Mouse (Mus musculus): Measurements from ENCODE around the gene Nrp2. TPM values are rescaled to one million over a fixed set of nuclear protein-coding genes. Genes with fewer than 3 reads are reported as not detected.

Nrp2 gene
- polyA plus RNA-seq, 1 experiment from 2014 or later: 10.5 TPM

DNA sequence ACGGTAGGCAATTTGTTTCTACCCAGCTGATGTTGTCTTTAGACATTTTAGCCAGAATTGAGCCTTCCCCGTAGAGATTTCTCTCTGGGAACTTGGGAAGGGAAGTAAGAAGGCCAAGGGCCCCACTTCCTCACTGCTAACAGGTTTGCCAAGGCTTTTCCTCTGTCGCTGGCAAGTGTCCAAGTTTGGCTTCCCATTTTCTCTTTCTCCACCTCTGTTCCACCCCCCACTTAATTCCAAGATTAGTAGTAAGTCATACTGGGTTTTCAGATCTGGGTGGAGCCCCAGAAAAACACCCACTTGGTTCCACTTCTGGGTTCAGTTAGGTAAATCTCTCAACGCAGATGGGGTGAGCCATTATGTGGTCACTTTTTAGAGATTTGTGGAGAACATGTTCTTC is 67.5 kb downstream of the Nrp2 start:
- WGBS: 88% methylated on average over 4 of the region's 4 CpGs
- H3K27ac ChIP-seq: no peak overlapping the region
- peaks cover 48% of the 10 kb centered on the region for H3K4me1 ChIP-seq
- no peaks in the 10 kb centered on the region for H3K36me3 ChIP-seq (replicated peaks)
- no peaks in the 10 kb centered on the region for H3K9me3 ChIP-seq
- no peak for DNase-seq (ENCODE audit: extremely low spot score, low spot score)
- no peak overlapping the region for H3K4me3 ChIP-seq
- H3K27me3 ChIP-seq (ENCODE audit: poor library complexity, severe bottlenecking): no peaks in the 10 kb centered on the region; the same call in 1 of the 2 replicates

DNA sequence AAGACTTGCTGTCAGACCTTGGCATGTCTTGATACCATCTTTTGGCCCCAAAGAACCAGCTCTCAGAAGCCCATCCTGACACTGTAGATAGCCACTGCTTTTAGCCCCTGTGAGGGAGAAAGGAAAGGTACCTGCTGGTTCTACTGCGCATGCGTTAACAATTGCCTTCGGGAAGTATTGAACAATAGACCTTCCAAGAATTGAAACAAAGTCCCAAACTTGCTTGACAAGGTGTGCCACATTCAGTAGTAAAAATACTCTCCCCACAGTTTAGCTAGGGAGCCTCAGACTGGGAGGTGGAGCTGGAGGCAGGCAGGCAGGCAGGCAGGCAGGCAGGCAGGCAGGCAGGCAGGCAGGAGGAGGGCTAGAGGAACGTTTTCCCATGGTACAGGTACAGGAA is 69.3 kb downstream of the Nrp2 start:
- Histone ChIP-seq H3K9me3 (no peaks in the 10 kb centered on the region), H3K27me3 (ENCODE audit: poor library complexity, severe bottlenecking) (no peaks in the 10 kb centered on the region), H3K4me3 (no peak overlapping the region), H3K4me1 (peaks cover 46% of the 10 kb centered on the region), H3K27ac (no peak overlapping the region), H3K36me3 (replicated peaks) (no peaks in the 10 kb centered on the region)
- no peak for DNase-seq (ENCODE audit: extremely low spot score, low spot score)
- WGBS: 90% methylated on average over 4 of the region's 4 CpGs

DNA sequence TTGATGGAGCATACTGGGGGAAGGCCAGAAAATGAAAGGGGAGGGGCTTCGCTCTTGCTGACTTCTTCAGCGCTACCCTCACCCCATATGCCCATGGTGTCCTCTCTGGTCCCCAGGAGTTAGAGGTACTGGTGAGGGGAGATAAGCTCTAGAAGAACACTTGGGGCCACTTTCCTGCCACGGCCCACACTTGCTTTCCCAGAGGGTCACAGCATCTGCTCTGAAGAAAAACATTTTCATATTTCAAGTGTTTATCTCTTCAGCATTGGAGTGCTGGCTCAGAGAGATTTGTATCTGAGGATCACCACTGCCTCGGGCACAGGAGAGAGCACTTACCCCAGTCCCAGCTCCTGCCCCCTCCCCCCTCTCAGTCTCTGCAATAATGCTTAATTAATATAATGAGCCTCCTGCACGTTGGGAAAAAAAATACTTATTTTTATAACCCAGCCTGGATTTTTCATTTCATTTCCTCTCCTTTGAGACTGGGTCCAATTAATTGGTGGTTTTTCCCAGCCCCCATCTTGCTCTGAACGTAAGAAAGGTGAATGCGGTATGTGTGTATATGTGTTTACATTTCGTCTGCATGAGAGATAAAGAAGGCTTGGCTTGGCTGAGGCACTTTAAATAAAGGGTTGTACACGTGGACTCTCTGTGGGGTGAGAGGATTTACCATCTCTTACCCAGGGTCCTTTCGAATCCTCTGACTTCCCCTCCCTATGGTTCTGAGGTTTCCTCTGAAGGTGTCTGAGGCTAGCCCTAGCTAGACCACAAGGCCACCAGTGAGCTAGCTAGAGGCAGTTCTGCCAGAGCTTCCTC is 70.2 kb downstream of the Nrp2 start:
- Histone ChIP-seq H3K4me1 (peaks cover 49% of the 10 kb centered on the region), H3K27me3 (ENCODE audit: poor library complexity, severe bottlenecking) (no peaks in the 10 kb centered on the region), H3K4me3 (no peak overlapping the region), H3K27ac (no peak overlapping the region), H3K36me3 (replicated peaks) (no peaks in the 10 kb centered on the region), H3K9me3 (no peaks in the 10 kb centered on the region)
- 82% methylated on average over 10 of the region's 10 CpGs for WGBS
- DNase-seq (ENCODE audit: extremely low spot score, low spot score): no peak

DNA sequence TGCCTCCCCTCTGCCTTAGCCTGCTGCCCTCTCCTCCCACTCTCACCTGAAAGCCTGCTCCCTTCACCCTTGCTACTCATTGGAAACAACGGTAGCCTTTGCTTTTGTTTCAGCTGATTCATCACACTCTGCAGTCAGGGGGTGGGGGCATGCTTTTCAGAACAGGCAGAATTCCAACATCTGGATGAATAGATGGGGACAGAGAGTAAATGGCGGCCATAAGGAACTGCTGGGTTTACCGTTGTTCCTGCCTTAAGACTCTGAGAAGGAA is 70.8 kb downstream of the Nrp2 start:
- Histone ChIP-seq H3K4me3 (no peak overlapping the region), H3K4me1 (peaks cover 49% of the 10 kb centered on the region), H3K9me3 (no peaks in the 10 kb centered on the region), H3K27me3 (ENCODE audit: poor library complexity, severe bottlenecking) (no peaks in the 10 kb centered on the region), H3K27ac (no peak overlapping the region), H3K36me3 (replicated peaks) (no peaks in the 10 kb centered on the region)
- DNase-seq (ENCODE audit: extremely low spot score, low spot score): no peak
- WGBS: 76% methylated on average over 3 of the region's 3 CpGs

DNA sequence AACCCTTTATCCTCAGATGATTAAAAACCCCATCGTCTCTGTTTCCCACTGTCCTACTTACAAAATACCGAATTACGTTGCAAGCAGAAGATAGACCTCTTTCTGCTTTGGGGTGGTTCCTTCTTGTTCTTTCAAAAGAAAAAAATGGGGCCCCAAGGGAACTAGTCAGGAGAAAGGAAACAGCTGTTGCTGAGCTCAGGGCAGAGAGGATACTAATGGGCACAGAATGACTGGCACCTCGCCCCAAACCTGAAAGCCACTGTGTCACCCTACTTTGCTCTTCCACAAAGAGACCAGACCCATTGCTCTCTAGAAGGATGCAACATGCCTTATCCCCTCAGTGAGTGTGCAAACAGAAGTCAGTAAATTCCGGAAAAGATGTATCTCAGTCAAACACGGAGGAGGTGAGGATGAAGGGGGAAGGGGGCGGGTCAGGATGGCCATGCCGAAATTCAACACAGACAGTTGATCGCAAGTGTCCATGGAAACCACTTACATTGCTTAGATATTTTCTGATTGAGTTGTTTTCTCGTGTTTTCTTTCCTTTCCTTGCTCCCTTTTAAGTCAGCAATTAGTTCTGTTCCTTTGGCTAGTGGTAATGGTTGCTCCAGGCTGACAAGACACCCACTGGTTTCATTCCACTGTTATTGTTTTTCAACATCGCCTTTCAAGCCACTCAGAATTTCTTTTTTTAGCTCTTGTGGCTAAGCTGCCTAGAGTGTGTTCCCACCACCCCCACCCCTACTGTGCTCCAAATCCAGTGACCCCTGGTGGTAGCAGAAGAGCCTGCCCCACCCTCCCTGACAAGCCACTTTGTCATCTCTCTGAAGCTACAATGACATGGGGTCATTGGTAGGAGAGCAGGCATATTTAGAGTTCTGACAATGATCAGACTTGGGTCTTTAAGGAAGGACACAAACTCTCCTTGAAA is 71.5 kb downstream of the Nrp2 start:
- H3K27me3 ChIP-seq (ENCODE audit: poor library complexity, severe bottlenecking): 0 out of 2 replicates have a peak, but pooled peaks cover 7% of the 10 kb centered on the region
- DNase-seq (ENCODE audit: extremely low spot score, low spot score): no peak
- peaks cover 49% of the 10 kb centered on the region for H3K4me1 ChIP-seq
- 78% methylated on average over 11 of the region's 11 CpGs for WGBS
- H3K9me3 ChIP-seq: no peaks in the 10 kb centered on the region
- H3K36me3 ChIP-seq (replicated peaks): 0 out of 2 replicates have a peak, but pooled peaks cover 3% of the 10 kb centered on the region
- H3K27ac ChIP-seq: no peak overlapping the region
- no peak overlapping the region for H3K4me3 ChIP-seq

DNA sequence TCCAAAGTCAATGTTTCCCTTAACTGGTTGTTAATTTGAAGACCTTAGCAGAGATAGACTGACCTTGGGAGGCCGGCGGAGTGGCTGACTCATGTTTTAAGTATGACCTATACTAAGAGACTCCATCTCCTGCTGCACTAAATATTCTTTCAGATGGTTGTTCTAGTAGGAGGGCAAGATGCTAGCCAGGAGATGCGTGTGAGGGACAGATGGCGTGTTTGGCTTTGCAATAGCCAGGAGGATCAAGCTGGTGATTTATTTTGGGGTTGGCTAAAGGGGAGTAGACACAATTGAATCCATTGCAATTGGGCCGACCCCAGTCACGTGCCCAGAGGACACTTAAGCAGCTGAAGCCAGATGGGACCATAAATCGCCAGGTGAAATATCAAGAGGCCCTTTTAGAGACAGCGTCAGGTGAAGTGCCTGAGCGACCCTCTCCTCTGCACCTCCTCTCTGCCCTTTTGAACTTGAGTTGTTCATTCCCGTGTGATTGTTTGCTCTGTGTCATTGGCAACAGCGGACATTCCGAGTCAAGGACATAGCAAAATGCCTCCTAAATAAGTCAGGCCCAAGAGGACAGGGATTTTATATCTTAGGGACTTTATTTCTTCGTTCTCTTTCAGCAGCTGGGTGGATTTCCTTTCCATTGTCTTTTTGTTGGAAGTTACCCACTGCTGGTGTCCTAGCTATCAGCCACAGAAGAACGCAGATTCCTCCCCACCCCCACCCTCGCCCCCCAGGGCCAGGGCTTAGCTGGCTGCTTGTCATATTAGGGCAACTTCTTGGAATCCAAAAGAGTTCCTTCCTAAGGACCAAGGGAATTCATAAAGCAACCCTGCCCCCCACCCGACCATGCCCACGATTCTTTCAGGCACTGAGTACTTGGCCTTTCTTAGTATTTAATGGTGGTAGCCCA is 74.5 kb downstream of the Nrp2 start:
- DNase-seq (ENCODE audit: extremely low spot score, low spot score): no peak
- Histone ChIP-seq H3K27ac (no peak overlapping the region), H3K27me3 (ENCODE audit: poor library complexity, severe bottlenecking) (peaks cover 18% of the 10 kb centered on the region), H3K4me3 (no peak overlapping the region), H3K36me3 (replicated peaks) (0 out of 2 replicates have a peak, but pooled peaks cover 3% of the 10 kb centered on the region), H3K9me3 (no peaks in the 10 kb centered on the region), H3K4me1 (peaks cover 51% of the 10 kb centered on the region)
- WGBS: 81% methylated on average over 17 of the region's 17 CpGs

DNA sequence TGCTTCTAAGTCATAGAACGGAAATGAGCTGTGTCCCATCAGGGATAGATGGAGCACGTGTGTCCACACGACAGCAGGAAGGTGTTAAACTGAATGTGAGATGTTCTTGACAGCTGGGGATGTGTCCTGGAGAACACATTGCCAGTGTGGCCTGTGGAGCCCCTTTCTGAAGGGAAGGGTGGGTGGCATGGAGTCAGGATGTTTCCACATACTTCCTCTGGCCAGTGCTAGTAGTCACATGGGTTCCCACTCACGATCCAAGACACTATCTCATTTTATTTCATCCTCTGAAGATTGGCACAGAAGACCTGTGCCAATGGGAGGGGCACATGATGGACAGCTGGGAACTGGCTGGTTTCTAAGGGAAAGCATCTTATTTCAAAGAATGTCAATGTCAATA is 75.8 kb downstream of the Nrp2 start:
- Histone ChIP-seq H3K9me3 (peaks cover 3% of the 10 kb centered on the region; the same call in 1 of the 2 replicates), H3K36me3 (replicated peaks) (0 out of 2 replicates have a peak, but pooled peaks cover 10% of the 10 kb centered on the region), H3K27me3 (ENCODE audit: poor library complexity, severe bottlenecking) (peaks cover 18% of the 10 kb centered on the region), H3K4me3 (no peak overlapping the region), H3K27ac (no peak overlapping the region), H3K4me1 (peaks cover 50% of the 10 kb centered on the region)
- WGBS: 92% methylated on average over 4 of the region's 4 CpGs
- DNase-seq (ENCODE audit: extremely low spot score, low spot score): no peak

DNA sequence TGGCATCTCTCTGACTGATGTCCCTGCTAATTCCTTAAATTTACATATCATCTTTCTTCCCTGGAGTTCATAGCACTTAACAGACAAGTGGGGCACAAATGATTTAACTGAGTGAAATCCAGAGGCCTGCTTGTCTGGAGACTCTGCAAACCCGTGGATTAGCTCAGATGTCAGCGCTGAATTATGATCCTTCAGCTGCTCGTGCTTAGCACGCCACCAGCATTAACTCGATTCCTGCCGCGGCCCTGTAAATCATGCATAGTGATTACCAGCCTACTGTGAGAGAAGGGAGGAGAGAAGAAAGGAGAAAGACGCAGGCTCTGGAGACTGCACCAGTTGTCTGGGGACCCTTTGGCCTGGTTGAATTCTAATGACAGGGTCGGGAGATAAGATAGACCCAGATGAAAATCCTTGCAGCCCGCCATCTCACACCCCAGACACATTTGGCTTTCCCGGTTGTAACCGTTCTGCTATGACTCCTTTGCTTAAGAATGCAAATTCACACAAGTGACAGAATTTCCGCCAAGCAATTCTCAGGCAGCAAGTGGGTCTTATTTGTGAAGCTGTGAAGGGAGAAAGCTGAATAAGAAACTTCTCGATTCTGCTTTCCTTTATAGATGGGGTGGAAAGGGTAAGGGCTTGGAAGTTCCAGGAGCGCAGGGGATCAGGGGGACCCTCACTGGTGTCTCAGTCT is 77.1 kb downstream of the Nrp2 start:
- no peak for DNase-seq (ENCODE audit: extremely low spot score, low spot score)
- H3K4me3 ChIP-seq: no peak overlapping the region
- H3K4me1 ChIP-seq: peaks cover 41% of the 10 kb centered on the region
- 0 out of 2 replicates have a peak, but pooled peaks cover 13% of the 10 kb centered on the region for H3K36me3 ChIP-seq (replicated peaks)
- peaks cover 3% of the 10 kb centered on the region; the same call in 1 of the 2 replicates for H3K9me3 ChIP-seq
- no peak overlapping the region for H3K27ac ChIP-seq
- WGBS: 64% methylated on average over 15 of the region's 15 CpGs
- peaks cover 18% of the 10 kb centered on the region for H3K27me3 ChIP-seq (ENCODE audit: poor library complexity, severe bottlenecking)

DNA sequence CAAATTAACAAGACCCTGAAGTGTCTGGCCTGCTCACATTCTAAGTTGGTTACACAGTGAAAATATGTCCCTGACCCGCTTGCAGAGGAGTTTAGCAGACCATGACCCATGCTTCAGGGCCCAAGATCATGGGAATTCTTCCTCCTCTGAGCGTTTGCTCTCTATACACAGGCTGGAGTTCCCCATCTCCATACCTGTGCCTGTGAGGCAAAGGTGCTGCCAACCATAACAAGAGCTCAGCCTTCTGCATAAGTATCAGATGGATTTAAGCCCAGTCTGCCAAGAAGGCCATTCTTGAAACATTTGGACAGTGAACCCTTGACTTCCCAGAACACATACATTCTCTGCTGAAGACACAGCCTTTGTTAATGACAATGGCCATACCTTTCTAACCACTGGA is 79.1 kb downstream of the Nrp2 start:
- no peak overlapping the region for H3K4me3 ChIP-seq
- peaks cover 23% of the 10 kb centered on the region for H3K27me3 ChIP-seq (ENCODE audit: poor library complexity, severe bottlenecking)
- no peak for DNase-seq (ENCODE audit: extremely low spot score, low spot score)
- 93% methylated on average over 2 of the region's 2 CpGs for WGBS
- 0 out of 2 replicates have a peak overlapping the region, but pooled peaks have one; percentile 13 for H3K27ac ChIP-seq
- H3K36me3 ChIP-seq (replicated peaks): 0 out of 2 replicates have a peak, but pooled peaks cover 13% of the 10 kb centered on the region
- peaks cover 3% of the 10 kb centered on the region; the same call in 1 of the 2 replicates for H3K9me3 ChIP-seq
- H3K4me1 ChIP-seq: peaks cover 26% of the 10 kb centered on the region

DNA sequence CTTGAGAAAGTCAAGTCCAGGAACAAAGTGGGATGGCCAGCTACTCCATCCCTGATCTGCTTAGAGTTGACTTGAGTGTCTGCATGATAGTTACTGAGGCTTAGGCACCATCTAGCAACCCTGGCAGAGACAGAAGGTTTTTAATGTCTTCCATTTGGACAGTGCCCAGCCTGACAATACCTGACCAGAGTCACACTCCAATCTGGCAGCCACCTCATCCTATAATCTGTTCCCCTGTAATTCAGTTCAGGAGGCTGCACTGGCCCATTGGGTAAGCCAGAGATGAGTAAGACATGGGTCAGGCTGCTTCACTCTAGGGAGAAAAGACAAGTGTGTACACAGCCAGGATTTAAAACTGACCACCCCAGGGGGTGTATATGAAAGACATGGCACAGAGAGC is 79.5 kb downstream of the Nrp2 start:
- peaks cover 26% of the 10 kb centered on the region for H3K27me3 ChIP-seq (ENCODE audit: poor library complexity, severe bottlenecking)
- H3K4me3 ChIP-seq: no peak overlapping the region

DNA sequence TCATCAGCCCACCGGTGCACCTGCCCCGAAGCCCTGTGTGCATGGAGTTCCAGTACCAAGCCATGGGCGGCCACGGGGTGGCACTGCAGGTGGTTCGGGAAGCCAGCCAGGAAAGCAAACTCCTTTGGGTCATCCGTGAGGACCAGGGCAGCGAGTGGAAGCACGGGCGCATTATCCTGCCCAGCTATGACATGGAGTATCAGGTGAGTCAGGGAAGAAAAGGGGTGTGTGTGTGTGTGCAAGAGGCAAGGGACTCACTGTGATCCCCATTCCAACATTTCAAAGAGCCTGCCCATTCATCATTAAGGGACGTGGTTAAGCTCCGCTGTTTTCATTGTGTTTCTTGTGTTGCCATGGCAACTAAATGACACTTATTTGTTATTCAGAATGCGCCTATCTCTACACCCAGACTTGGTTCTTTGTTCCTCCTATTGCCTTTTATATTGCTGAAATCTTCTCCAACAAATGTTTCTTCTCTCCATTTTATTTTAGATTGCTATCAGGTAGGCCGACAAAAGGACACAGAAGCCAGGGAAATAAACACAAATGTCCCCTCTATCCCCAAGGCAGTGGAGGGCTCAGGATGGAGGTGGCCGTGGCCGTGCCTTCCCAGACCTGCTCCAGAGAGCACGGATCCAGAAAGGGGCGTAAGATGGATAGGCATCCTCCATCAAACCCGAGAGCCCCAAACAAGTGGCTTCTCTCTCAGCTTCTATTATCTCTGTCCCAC is 80.4 kb downstream of the Nrp2 start:
- Histone ChIP-seq H3K9me3 (peaks cover 3% of the 10 kb centered on the region; the same call in 1 of the 2 replicates), H3K27me3 (ENCODE audit: poor library complexity, severe bottlenecking) (peaks cover 26% of the 10 kb centered on the region), H3K27ac (0 out of 2 replicates have a peak overlapping the region, but pooled peaks have one; percentile 35), H3K36me3 (replicated peaks) (0 out of 2 replicates have a peak, but pooled peaks cover 13% of the 10 kb centered on the region), H3K4me3 (no peak overlapping the region), H3K4me1 (peaks cover 15% of the 10 kb centered on the region)
- 85% methylated on average over 18 of the region's 18 CpGs for WGBS
- no peak for DNase-seq (ENCODE audit: extremely low spot score, low spot score)

More for the DNA sequence above, 79.5 kb downstream of the Nrp2 start:
- no peak for DNase-seq (ENCODE audit: extremely low spot score, low spot score)
- peaks cover 22% of the 10 kb centered on the region for H3K4me1 ChIP-seq
- H3K36me3 ChIP-seq (replicated peaks): 0 out of 2 replicates have a peak, but pooled peaks cover 13% of the 10 kb centered on the region
- peaks cover 3% of the 10 kb centered on the region; the same call in 1 of the 2 replicates for H3K9me3 ChIP-seq
- H3K27ac ChIP-seq: no peak overlapping the region

All from forebrain, embryonic 10.5 days (tissue).